Mouse (Mus musculus): Measurements from ENCODE around the gene Mical3. TPM values are rescaled to one million over a fixed set of nuclear protein-coding genes. Genes with fewer than 3 reads are reported as not detected.
A peak's percentile ranks its signal among the peaks of the same experiment; 100 is the strongest.

The Mical3 gene
- polyA plus RNA-seq, 1 experiment from 2014 or later, result 51.7 TPM

GRCm38 (mm10) chr6:121171102-121171501, 40.3 kb upstream of the Mical3 start:
- Histone ChIP-seq H3K27ac (replicated peaks; ENCODE audit: low read depth, low read length) (no peak overlapping the region), H3K36me3 (ENCODE audit: control insufficient read depth, insufficient read depth, low read length) (no peaks in the 10 kb centered on the region), H3K4me3 (replicated peaks; ENCODE audit: low read depth, low read length) (no peak overlapping the region), H3K4me1 (ENCODE audit: control insufficient read depth, insufficient read depth, low read length) (0 out of 2 replicates have a peak, but pooled peaks cover 3% of the 10 kb centered on the region), H3K9ac (replicated peaks; ENCODE audit: low read length) (no peak overlapping the region), H3K4me2 (ENCODE audit: low read length) (no peak overlapping the region), H3K27me3 (ENCODE audit: control insufficient read depth, insufficient read depth, low read length) (no peaks in the 10 kb centered on the region), H3K9me3 (ENCODE audit: control insufficient read depth, low read length) (no peaks in the 10 kb centered on the region)
- ATAC-seq (ENCODE audit: low FRiP score, low TSS enrichment) (no peak), DNase-seq (no peak)
- 84% methylated on average over 6 of the region's 6 CpGs for WGBS

GRCm38 (mm10) chr6:121167381-121167975, 36.7 kb upstream of the Mical3 start:
- Histone ChIP-seq H3K27me3 (ENCODE audit: control insufficient read depth, insufficient read depth, low read length) (no peaks in the 10 kb centered on the region), H3K9ac (replicated peaks; ENCODE audit: low read length) (no peak overlapping the region), H3K4me1 (ENCODE audit: control insufficient read depth, insufficient read depth, low read length) (0 out of 2 replicates have a peak, but pooled peaks cover 4% of the 10 kb centered on the region), H3K4me3 (replicated peaks; ENCODE audit: low read depth, low read length) (no peak overlapping the region), H3K4me2 (ENCODE audit: low read length) (no peak overlapping the region), H3K36me3 (ENCODE audit: control insufficient read depth, insufficient read depth, low read length) (no peaks in the 10 kb centered on the region), H3K9me3 (ENCODE audit: control insufficient read depth, low read length) (no peaks in the 10 kb centered on the region), H3K27ac (replicated peaks; ENCODE audit: low read depth, low read length) (no peak overlapping the region)
- ATAC-seq (ENCODE audit: low FRiP score, low TSS enrichment) (no peak), DNase-seq (no peak)
- 81% methylated on average over 7 of the region's 7 CpGs for WGBS

GRCm38 (mm10) chr6:121166098-121166552, 35.3 kb upstream of the Mical3 start:
- ATAC-seq (ENCODE audit: low FRiP score, low TSS enrichment), result 0 out of 2 replicates have a peak, but pooled peaks have one; percentile 31
- Histone ChIP-seq H3K9me3 (ENCODE audit: control insufficient read depth, low read length) (no peaks in the 10 kb centered on the region), H3K36me3 (ENCODE audit: control insufficient read depth, insufficient read depth, low read length) (no peaks in the 10 kb centered on the region), H3K27me3 (ENCODE audit: control insufficient read depth, insufficient read depth, low read length) (no peaks in the 10 kb centered on the region), H3K9ac (replicated peaks; ENCODE audit: low read length) (no peak overlapping the region), H3K4me3 (replicated peaks; ENCODE audit: low read depth, low read length) (no peak overlapping the region), H3K27ac (replicated peaks; ENCODE audit: low read depth, low read length) (no peak overlapping the region), H3K4me1 (ENCODE audit: control insufficient read depth, insufficient read depth, low read length) (0 out of 2 replicates have a peak, but pooled peaks cover 4% of the 10 kb centered on the region), H3K4me2 (ENCODE audit: low read length) (no peak overlapping the region)
- DNase-seq, result peak; percentile 35
- 38% methylated on average over 10 of the region's 10 CpGs for WGBS

- no peak overlapping the region for H3K27ac ChIP-seq (replicated peaks; ENCODE audit: low read depth, low read length)
- no peak overlapping the region for H3K4me2 ChIP-seq (ENCODE audit: low read length)
- H3K9ac ChIP-seq (replicated peaks; ENCODE audit: low read length), result no peak overlapping the region
- 90% methylated on average over 12 of the region's 12 CpGs for WGBS
- H3K9me3 ChIP-seq (ENCODE audit: control insufficient read depth, low read length), result no peaks in the 10 kb centered on the region
- no peak overlapping the region for H3K4me3 ChIP-seq (replicated peaks; ENCODE audit: low read depth, low read length)
- no peaks in the 10 kb centered on the region for H3K27me3 ChIP-seq (ENCODE audit: control insufficient read depth, insufficient read depth, low read length)
- H3K4me1 ChIP-seq (ENCODE audit: control insufficient read depth, insufficient read depth, low read length), result 0 out of 2 replicates have a peak, but pooled peaks cover 4% of the 10 kb centered on the region
- ATAC-seq (ENCODE audit: low FRiP score, low TSS enrichment), result no peak
- no peaks in the 10 kb centered on the region for H3K36me3 ChIP-seq (ENCODE audit: control insufficient read depth, insufficient read depth, low read length)
- DNase-seq, result no peak
These were observed 31.8 kb upstream of the Mical3 start for GRCm38 (mm10) chr6:121162616-121163015.

- DNase-seq, result no peak
- no peak overlapping the region for H3K4me2 ChIP-seq (ENCODE audit: low read length)
- H3K4me1 ChIP-seq (ENCODE audit: control insufficient read depth, insufficient read depth, low read length), result no peaks in the 10 kb centered on the region
- ATAC-seq (ENCODE audit: low FRiP score, low TSS enrichment), result no peak
- no peak overlapping the region for H3K9ac ChIP-seq (replicated peaks; ENCODE audit: low read length)
- H3K9me3 ChIP-seq (ENCODE audit: control insufficient read depth, low read length), result no peaks in the 10 kb centered on the region
- no peak overlapping the region for H3K27ac ChIP-seq (replicated peaks; ENCODE audit: low read depth, low read length)
- H3K4me3 ChIP-seq (replicated peaks; ENCODE audit: low read depth, low read length), result no peak overlapping the region
- no peaks in the 10 kb centered on the region for H3K36me3 ChIP-seq (ENCODE audit: control insufficient read depth, insufficient read depth, low read length)
- 84% methylated on average over 6 of the region's 6 CpGs for WGBS
- no peaks in the 10 kb centered on the region for H3K27me3 ChIP-seq (ENCODE audit: control insufficient read depth, insufficient read depth, low read length)
These were observed 29.3 kb upstream of the Mical3 start for GRCm38 (mm10) chr6:121160126-121160525.

GRCm38 (mm10) chr6:121159616-121160015, 28.8 kb upstream of the Mical3 start:
- DNase-seq, result no peak
- no peak overlapping the region for H3K9ac ChIP-seq (replicated peaks; ENCODE audit: low read length)
- no peak overlapping the region for H3K27ac ChIP-seq (replicated peaks; ENCODE audit: low read depth, low read length)
- no peaks in the 10 kb centered on the region for H3K27me3 ChIP-seq (ENCODE audit: control insufficient read depth, insufficient read depth, low read length)
- 97% methylated on average over 5 of the region's 5 CpGs for WGBS
- no peak for ATAC-seq (ENCODE audit: low FRiP score, low TSS enrichment)
- no peaks in the 10 kb centered on the region for H3K4me1 ChIP-seq (ENCODE audit: control insufficient read depth, insufficient read depth, low read length)
- no peak overlapping the region for H3K4me2 ChIP-seq (ENCODE audit: low read length)
- H3K9me3 ChIP-seq (ENCODE audit: control insufficient read depth, low read length), result no peaks in the 10 kb centered on the region
- no peaks in the 10 kb centered on the region for H3K36me3 ChIP-seq (ENCODE audit: control insufficient read depth, insufficient read depth, low read length)
- no peak overlapping the region for H3K4me3 ChIP-seq (replicated peaks; ENCODE audit: low read depth, low read length)

- no peak overlapping the region for H3K27ac ChIP-seq (replicated peaks; ENCODE audit: low read depth, low read length)
- H3K36me3 ChIP-seq (ENCODE audit: control insufficient read depth, insufficient read depth, low read length), result no peaks in the 10 kb centered on the region
- no peaks in the 10 kb centered on the region for H3K27me3 ChIP-seq (ENCODE audit: control insufficient read depth, insufficient read depth, low read length)
- DNase-seq, result no peak
- 93% methylated on average over 2 of the region's 2 CpGs for WGBS
- no peak overlapping the region for H3K4me2 ChIP-seq (ENCODE audit: low read length)
- ATAC-seq (ENCODE audit: low FRiP score, low TSS enrichment), result no peak
- no peaks in the 10 kb centered on the region for H3K9me3 ChIP-seq (ENCODE audit: control insufficient read depth, low read length)
- H3K4me3 ChIP-seq (replicated peaks; ENCODE audit: low read depth, low read length), result no peak overlapping the region
- no peak overlapping the region for H3K9ac ChIP-seq (replicated peaks; ENCODE audit: low read length)
- H3K4me1 ChIP-seq (ENCODE audit: control insufficient read depth, insufficient read depth, low read length), result no peaks in the 10 kb centered on the region
These were observed 25.2 kb upstream of the Mical3 start for GRCm38 (mm10) chr6:121156030-121156429.

GRCm38 (mm10) chr6:121154451-121155300, 23.9 kb upstream of the Mical3 start:
- no peaks in the 10 kb centered on the region for H3K27me3 ChIP-seq (ENCODE audit: control insufficient read depth, insufficient read depth, low read length)
- no peaks in the 10 kb centered on the region for H3K4me1 ChIP-seq (ENCODE audit: control insufficient read depth, insufficient read depth, low read length)
- no peak overlapping the region for H3K4me2 ChIP-seq (ENCODE audit: low read length)
- H3K9me3 ChIP-seq (ENCODE audit: control insufficient read depth, low read length), result no peaks in the 10 kb centered on the region
- DNase-seq (no peak), ATAC-seq (ENCODE audit: low FRiP score, low TSS enrichment) (no peak)
- H3K4me3 ChIP-seq (replicated peaks; ENCODE audit: low read depth, low read length), result no peak overlapping the region
- H3K27ac ChIP-seq (replicated peaks; ENCODE audit: low read depth, low read length), result no peak overlapping the region
- H3K9ac ChIP-seq (replicated peaks; ENCODE audit: low read length), result no peak overlapping the region
- WGBS, result 91% methylated on average over 16 of the region's 16 CpGs
- no peaks in the 10 kb centered on the region for H3K36me3 ChIP-seq (ENCODE audit: control insufficient read depth, insufficient read depth, low read length)

All from midbrain, embryonic 14.5 days (tissue).